Comparison of ENCODE assay signal across 10 mouse cellular contexts in genomic region chr11:102196018-102196797, GRCm38 (mm10). TPM values are rescaled to one million over a fixed set of nuclear protein-coding genes. Genes with fewer than 3 reads are reported as not detected.
A peak's percentile ranks its signal among the peaks of the same experiment; 100 is the strongest.
DNase-seq lines count a peak whose midpoint lies in the region; TF ChIP-seq lines count a peak whose summit lies in the region.
"Had no signal": no experiment of that assay in that cellular context is flagged by ENCODE, and none has a peak within 500 bp of the region (broad histone marks: within the 10 kb centered on the region; RNA-seq: fewer than 3 reads in every experiment).

No protein-coding gene starts in this region.

- no peak overlapping the region for H3K27ac ChIP-seq in testis, adult 2 months (ENCODE audit: control insufficient read depth, insufficient read depth, low read depth, low read length)
- H3K27ac ChIP-seq: embryonic facial prominence, embryonic 12.5 days had no signal

- no peak for TF ChIP-seq CTCF in testis, adult 2 months (IDR thresholded peaks at IDR 0.05; ENCODE audit: control insufficient read depth, insufficient read depth, insufficient replicate concordance, low read depth, low read length)

- H3K4me1 ChIP-seq in testis, adult 2 months (ENCODE audit: control insufficient read depth, insufficient read depth, low read length): peaks cover 6% of the 10 kb centered on the region

- no peaks in the 10 kb centered on the region for H3K27me3 ChIP-seq in testis, adult 2 months (ENCODE audit: control insufficient read depth, insufficient read depth, low read length)
- H3K27me3 ChIP-seq: embryonic facial prominence, embryonic 12.5 days had no signal

- H3K36me3 ChIP-seq in testis, adult 2 months (ENCODE audit: control insufficient read depth, insufficient read depth, low read length): no peaks in the 10 kb centered on the region; the same call in 1 of the 2 replicates

- TF ChIP-seq POLR2A in testis, adult 2 months (IDR thresholded peaks at IDR 0.05; ENCODE audit: control insufficient read depth, low read depth, low read length): no peak

- peak overlapping the region; percentile 30 for H3K4me3 ChIP-seq in testis, adult 2 months (ENCODE audit: control insufficient read depth, low read depth, low read length)
- H3K4me3 ChIP-seq: embryonic facial prominence, embryonic 12.5 days had no signal

- DNase-seq in cerebellum, adult 18-20 months: peak; percentile 44 to 46
- no peak for DNase-seq in cerebellum, postnatal 14 days
- DNase-seq in kidney, postnatal 10 days: peak; percentile 8
- no peak for DNase-seq in kidney, postnatal 14 days
- no peak for DNase-seq in testis, postnatal 14 days (ENCODE audit: low spot score)
- no peak for DNase-seq in ovary, postnatal 36 days (ENCODE audit: low spot score)
- no peak for DNase-seq in MN1 (ENCODE audit: low spot score)
- DNase-seq: kidney, adult 18-20 months had no signal

RNA-seq across cellular contexts. Expression of gene G6pc3, which starts 6.8 kb away (rescaled TPM):
- polyA plus RNA-seq in testis, adult 2 months (2012; rRNA removed): 416 and 434 TPM in 2 replicates

RNA-seq across cellular contexts. Expression of gene Lsm12, which starts 11.1 kb away (rescaled TPM):
- 41.5 and 41.8 TPM in 2 replicates for polyA plus RNA-seq in testis, adult 2 months (2012; rRNA removed)

RNA-seq across cellular contexts. Expression of gene Hdac5, which starts 33.8 kb away (rescaled TPM):
- 68.9 and 84.1 TPM in 2 replicates for polyA plus RNA-seq in testis, adult 2 months (2012; rRNA removed)

RNA-seq across cellular contexts. Expression of gene Tmem101, which starts 40.0 kb away (rescaled TPM):
- 13.3 and 15.1 TPM in 2 replicates for polyA plus RNA-seq in testis, adult 2 months (2012; rRNA removed)

RNA-seq across cellular contexts. Expression of gene Nags, which starts 50.9 kb away (rescaled TPM):
- polyA plus RNA-seq in testis, adult 2 months (2012; rRNA removed): 6.2 and 8.0 TPM in 2 replicates

Comparison
In these comparisons a context has a peak if more than half of its experiments do, and no peak if none do; other contexts are left out.
1. DNase-seq: peak in cerebellum, adult 18-20 months (2 of 2) and kidney, postnatal 10 days (single experiment); none in cerebellum, postnatal 14 days (0 of 2), kidney, postnatal 14 days (single experiment), testis, postnatal 14 days (single experiment), ovary, postnatal 36 days (single experiment) and MN1 (single experiment).